In genomic region chr5:34885250-34885649, GRCm38 (mm10) we compare ENCODE assay signal across 15 mouse cellular contexts. TPM values are rescaled to one million over a fixed set of nuclear protein-coding genes. Genes with fewer than 3 reads are reported as not detected.
A peak's percentile ranks its signal among the peaks of the same experiment; 100 is the strongest.
DNase-seq lines count a peak whose midpoint lies in the region; ATAC-seq and TF ChIP-seq lines count a peak whose summit lies in the region.
"Had no signal": no experiment of that assay in that cellular context is flagged by ENCODE, and none has a peak within 500 bp of the region (broad histone marks: within the 10 kb centered on the region; RNA-seq: fewer than 3 reads in every experiment).

No protein-coding gene starts in this region.

- ATAC-seq in intestine, postnatal 0 days = no peak
- ATAC-seq in intestine, embryonic 16.5 days = no peak
- ATAC-seq in stomach, postnatal 0 days (ENCODE audit: low FRiP score, low TSS enrichment) = no peak

- peak; percentile 24 for DNase-seq in adrenal gland, postnatal 14 days
- DNase-seq in adrenal gland, postnatal 4 days (ENCODE audit: low spot score in 2 of 2) = no peak
- peak; percentile 38 for DNase-seq in thymus, postnatal 4 days
- DNase-seq in thymus, postnatal 25 days = no peak
- no peak for DNase-seq in stomach, postnatal 0 days (ENCODE audit: low spot score)
- DNase-seq in layer of hippocampus, postnatal 25 days (ENCODE audit: extremely low spot score in 1 of 2, low spot score in 1 of 2) = no peak
- DNase-seq: cerebellum, postnatal 36 days; heart, adult 18-20 months; liver, embryonic 13.5 days; thymus, postnatal 36 days had no signal

- no peak overlapping the region; the same call in 1 of the 2 replicates for H3K27ac ChIP-seq in intestine, postnatal 0 days (ENCODE audit: low read depth, low read length)
- no peak overlapping the region for H3K27ac ChIP-seq in intestine, embryonic 16.5 days (ENCODE audit: low read length)
- no peak overlapping the region for H3K27ac ChIP-seq in stomach, postnatal 0 days (replicated peaks)
- H3K27ac ChIP-seq: hindbrain, embryonic 13.5 days; liver, embryonic 13.5 days had no signal

- peak; percentile 28 for TF ChIP-seq CTCF in intestine, postnatal 0 days (IDR thresholded peaks at IDR 0.05; ENCODE audit: low read depth)
- TF ChIP-seq CTCF in stomach, postnatal 0 days (IDR thresholded peaks at IDR 0.05; ENCODE audit: low read depth) = peak; percentile 58

- H3K4me2 ChIP-seq in intestine, postnatal 0 days (replicated peaks; ENCODE audit: low read depth) = no peak overlapping the region
- no peak overlapping the region for H3K4me2 ChIP-seq in intestine, embryonic 16.5 days (ENCODE audit: low read depth, low read length)
- no peak overlapping the region for H3K4me2 ChIP-seq in stomach, postnatal 0 days (replicated peaks; ENCODE audit: low read depth)
- H3K4me2 ChIP-seq: hindbrain, embryonic 13.5 days; liver, embryonic 13.5 days; midbrain, embryonic 11.5 days had no signal

- no peak overlapping the region for H3K4me3 ChIP-seq in intestine, postnatal 0 days (ENCODE audit: low read depth, low read length)
- H3K4me3 ChIP-seq in intestine, embryonic 16.5 days (ENCODE audit: low read length) = no peak overlapping the region
- no peak overlapping the region for H3K4me3 ChIP-seq in stomach, postnatal 0 days (ENCODE audit: low read depth, low read length)
- H3K4me3 ChIP-seq: erythroblast, embryonic 14.5 days; hindbrain, embryonic 13.5 days; liver, embryonic 13.5 days had no signal

- TF ChIP-seq EP300 in stomach, postnatal 0 days (optimal IDR thresholded peaks at IDR 0.05) = no peak

- H3K9ac ChIP-seq in intestine, postnatal 0 days (ENCODE audit: low read depth, low read length) = no peak overlapping the region
- no peak overlapping the region for H3K9ac ChIP-seq in intestine, embryonic 16.5 days (ENCODE audit: low read depth, low read length)
- H3K9ac ChIP-seq in stomach, postnatal 0 days (ENCODE audit: low read length) = no peak overlapping the region
- H3K9ac ChIP-seq: hindbrain, embryonic 13.5 days; liver, embryonic 13.5 days had no signal

- WGBS in intestine, postnatal 0 days = 92% methylated on average over 3 of the region's 3 CpGs
- 88% methylated on average over 3 of the region's 3 CpGs for WGBS in intestine, embryonic 16.5 days
- 81% methylated on average over 3 of the region's 3 CpGs for WGBS in stomach, postnatal 0 days

- no peaks in the 10 kb centered on the region for H3K27me3 ChIP-seq in intestine, postnatal 0 days (replicated peaks; ENCODE audit: control insufficient read depth, insufficient read depth, low read length)
- no peaks in the 10 kb centered on the region for H3K27me3 ChIP-seq in intestine, embryonic 16.5 days (replicated peaks; ENCODE audit: control insufficient read depth, insufficient read depth, low read length)
- H3K27me3 ChIP-seq in stomach, postnatal 0 days (ENCODE audit: control insufficient read depth, insufficient read depth, low read length) = no peaks in the 10 kb centered on the region
- H3K27me3 ChIP-seq: hindbrain, embryonic 13.5 days; liver, embryonic 13.5 days had no signal

- no peaks in the 10 kb centered on the region for H3K4me1 ChIP-seq in intestine, postnatal 0 days (replicated peaks; ENCODE audit: control insufficient read depth, insufficient read depth, low read length)
- H3K4me1 ChIP-seq in intestine, embryonic 16.5 days (ENCODE audit: control insufficient read depth, insufficient read depth, low read length) = no peaks in the 10 kb centered on the region
- no peaks in the 10 kb centered on the region for H3K4me1 ChIP-seq in stomach, postnatal 0 days (replicated peaks; ENCODE audit: control insufficient read depth, insufficient read depth)
- H3K4me1 ChIP-seq: hindbrain, embryonic 13.5 days had no signal

- peaks cover 68% of the 10 kb centered on the region for H3K36me3 ChIP-seq in intestine, postnatal 0 days (ENCODE audit: control insufficient read depth, insufficient read depth)
- peaks cover 3% of the 10 kb centered on the region; the same call in 1 of the 2 replicates for H3K36me3 ChIP-seq in intestine, embryonic 16.5 days (ENCODE audit: control insufficient read depth, insufficient read depth, low read length)
- H3K36me3 ChIP-seq in stomach, postnatal 0 days (ENCODE audit: control insufficient read depth, insufficient read depth, low read length) = peaks cover 7% of the 10 kb centered on the region

- H3K9me3 ChIP-seq in intestine, postnatal 0 days (ENCODE audit: control insufficient read depth) = no peaks in the 10 kb centered on the region
- H3K9me3 ChIP-seq in intestine, embryonic 16.5 days (ENCODE audit: control insufficient read depth, low read length) = no peaks in the 10 kb centered on the region
- H3K9me3 ChIP-seq in stomach, postnatal 0 days (ENCODE audit: control insufficient read depth, low read length) = no peaks in the 10 kb centered on the region
- H3K9me3 ChIP-seq: hindbrain, embryonic 13.5 days; liver, embryonic 13.5 days had no signal

RNA-seq across cellular contexts. Expression of gene Msantd1, which starts 22.6 kb away (rescaled TPM):
- total RNA-seq in adrenal gland, postnatal 14 days (2021) = 1.4 TPM in 2 replicates
- 1 to 10 TPM; 1.9 to 2.9 TPM for total RNA-seq in adrenal gland, postnatal 4 days (2021)
- polyA plus RNA-seq in intestine, postnatal 0 days (2015; fragmentation: Nextera tagmentation; extraction: Ambion mirVana) = 0.29 and 0.51 TPM in 2 replicates
- 0.35 and 0.56 TPM in 2 replicates for polyA plus RNA-seq in intestine, embryonic 16.5 days (2015; fragmentation: Nextera tagmentation; extraction: Ambion mirVana)
- 0.24 and 0.36 TPM in 2 replicates for polyA plus RNA-seq in stomach, postnatal 0 days (2015; fragmentation: Nextera tagmentation; extraction: Ambion mirVana)
- 1 to 10 TPM; 7.0 to 7.4 TPM for total RNA-seq in layer of hippocampus, postnatal 25 days (2021)

Comparison
In these comparisons a context has a peak if more than half of its experiments do, and no peak if none do; other contexts are left out.
1. DNase-seq: peak in adrenal gland, postnatal 14 days (single experiment) and thymus, postnatal 4 days (single experiment); none in adrenal gland, postnatal 4 days (0 of 2), thymus, postnatal 25 days (single experiment), stomach, postnatal 0 days (single experiment) and layer of hippocampus, postnatal 25 days (0 of 2).